Mouse (Mus musculus) layer of hippocampus, adult 18-20 months (tissue): ENCODE data around the gene Frmd4b. TPM values are rescaled to one million over a fixed set of nuclear protein-coding genes. Genes with fewer than 3 reads are reported as not detected.

Experiments used
- DNase-seq, 2 experiments: peaks; one replicate each; pipeline ENCODE4 v3.0.0; 2022; ENCODE audit warnings: low spot score in 2 of 2
- total RNA-seq, 2 experiments: library from RNA; stranded (reverse); gene quantifications; 2 replicates each; pipeline ENCODE4 v1.2.3; 2021

The Frmd4b gene
- total RNA-seq, 2 experiments from 2014 or later = 24.1 to 25.2 TPM

DNA sequence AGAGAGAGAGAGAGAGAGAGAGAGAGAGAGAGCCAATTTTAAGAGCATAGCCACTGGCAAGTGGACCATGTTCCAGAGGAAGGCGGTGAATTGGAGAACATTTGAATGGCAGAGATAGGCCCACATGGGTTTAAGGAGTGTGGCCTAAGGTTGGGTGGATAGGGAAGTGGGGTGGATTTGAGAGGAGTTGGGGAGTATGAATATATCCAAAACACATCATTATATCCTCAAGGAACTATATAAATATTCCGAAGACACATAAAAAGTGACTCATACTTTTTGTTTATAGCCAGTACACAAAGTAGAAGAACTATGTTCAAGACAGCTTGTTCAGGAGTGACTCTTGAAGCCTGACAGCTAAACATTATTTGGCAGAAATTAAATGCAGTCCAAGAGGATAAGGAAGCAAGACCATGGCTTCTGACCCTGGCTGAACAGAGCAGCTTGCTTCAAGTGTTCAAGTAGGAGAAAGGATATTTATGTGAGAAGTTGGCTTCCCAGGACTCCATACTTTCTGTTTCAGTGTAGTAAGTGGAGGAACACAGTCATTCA lies 36.8 kb downstream of the Frmd4b start:
- no peak for DNase-seq

- no peak for DNase-seq
Observed at GRCm38 (mm10) chr6:97579704-97580103, 37.6 kb downstream of the Frmd4b start.

GRCm38 (mm10) chr6:97578210-97578609 lies 39.1 kb downstream of the Frmd4b start:
- no peak for DNase-seq

- no peak for DNase-seq
Observed at GRCm38 (mm10) chr6:97577349-97577748, 40.0 kb downstream of the Frmd4b start.

DNA sequence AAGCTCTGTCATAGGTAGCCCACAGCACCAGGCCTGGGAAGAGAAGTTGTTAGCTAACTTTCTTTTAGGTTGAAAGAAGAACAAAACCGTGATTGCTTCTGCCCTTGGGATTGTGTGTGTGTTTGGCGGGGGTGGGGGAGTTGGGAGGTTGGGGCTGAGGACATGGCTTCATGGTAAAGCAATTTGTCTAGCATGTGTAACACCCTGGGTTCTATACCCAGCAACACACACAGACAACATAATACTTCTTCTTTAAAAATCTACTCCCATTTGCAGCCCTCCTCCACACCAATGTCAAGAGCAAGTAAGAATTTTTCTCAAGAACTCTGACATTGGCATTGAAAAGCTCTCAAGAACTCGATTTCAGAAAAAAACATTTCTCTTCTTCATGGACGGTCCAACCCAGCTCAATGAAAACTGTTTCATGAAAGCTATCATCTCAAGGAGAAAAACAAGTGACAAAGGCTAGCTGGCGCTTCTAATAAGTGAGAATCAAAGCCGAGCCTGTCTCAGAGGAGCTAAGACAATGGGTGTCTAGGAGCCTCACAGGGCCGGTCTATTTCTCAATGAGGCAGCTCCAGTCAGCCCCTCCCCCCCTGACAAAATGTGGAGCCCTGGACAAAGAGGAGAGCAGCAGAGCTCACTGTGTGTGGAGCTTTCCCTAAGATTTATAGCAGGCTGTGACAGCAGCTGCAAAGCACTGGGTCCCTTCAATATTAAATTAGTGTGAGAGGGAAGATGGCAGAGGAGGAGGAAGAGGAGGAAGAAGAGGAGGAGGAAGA lies 40.6 kb downstream of the Frmd4b start:
- DNase-seq = no peak

DNA sequence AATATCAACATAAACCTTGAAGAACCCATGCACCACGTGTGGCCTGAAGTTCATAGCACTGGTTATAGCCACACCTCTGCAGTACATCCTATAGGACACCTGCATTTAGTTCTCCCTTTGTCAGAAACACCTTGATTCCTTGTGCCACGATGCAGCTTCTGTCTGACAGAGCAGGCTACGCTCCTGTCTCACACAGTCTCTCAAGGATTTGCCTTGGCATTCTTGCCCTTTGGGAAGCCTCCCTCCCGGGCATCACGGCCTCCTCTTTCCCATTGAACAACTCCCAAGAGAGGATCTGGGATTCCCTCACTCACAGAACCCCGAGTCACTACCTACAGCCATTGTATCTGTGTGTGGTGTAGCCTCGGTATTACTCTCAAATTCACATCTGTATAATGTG lies 41.2 kb downstream of the Frmd4b start:
- DNase-seq = no peak

DNA sequence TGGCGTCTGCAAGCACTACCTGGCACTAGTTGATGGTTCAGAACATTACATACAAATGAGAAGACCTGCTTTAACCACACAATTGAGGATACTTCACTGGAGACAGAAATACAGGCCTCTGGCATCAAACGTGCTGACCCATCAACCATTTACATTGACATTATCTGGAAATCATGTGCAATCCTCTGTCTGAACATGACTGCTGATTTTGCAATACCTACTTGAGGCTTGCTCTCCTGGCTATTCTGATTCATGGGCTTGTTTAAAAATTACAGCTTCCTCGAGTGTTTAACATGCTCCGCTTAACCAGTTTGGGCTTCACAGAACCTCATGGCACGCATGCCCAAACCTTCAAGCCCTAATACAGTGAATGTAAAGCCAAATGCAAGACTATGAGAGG lies 42.4 kb downstream of the Frmd4b start:
- DNase-seq = no peak

GRCm38 (mm10) chr6:97572226-97572625 lies 45.1 kb downstream of the Frmd4b start:
- DNase-seq = no peak

- DNase-seq = peak; percentile 10 to 32
Observed at GRCm38 (mm10) chr6:97568538-97568937, 48.8 kb downstream of the Frmd4b start.

DNA sequence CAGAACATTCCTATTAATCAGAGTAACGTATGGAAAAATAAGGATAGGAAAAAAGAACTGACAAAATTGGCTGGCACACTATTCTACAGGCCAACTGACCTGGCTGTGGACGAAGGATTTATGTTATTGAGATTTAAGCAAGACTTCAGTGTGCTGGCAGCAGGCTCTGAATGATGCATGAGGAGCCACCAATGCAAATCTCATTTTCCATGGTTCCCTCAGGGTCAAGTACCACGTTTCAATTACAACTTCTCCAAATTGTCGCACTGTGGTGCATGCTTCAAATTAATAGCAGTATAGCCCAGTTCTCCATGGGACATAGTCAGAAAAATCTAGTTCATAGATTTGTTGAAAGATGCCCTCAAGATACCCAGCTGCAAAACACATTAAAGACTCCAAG lies 50.6 kb downstream of the Frmd4b start:
- DNase-seq = no peak

DNA sequence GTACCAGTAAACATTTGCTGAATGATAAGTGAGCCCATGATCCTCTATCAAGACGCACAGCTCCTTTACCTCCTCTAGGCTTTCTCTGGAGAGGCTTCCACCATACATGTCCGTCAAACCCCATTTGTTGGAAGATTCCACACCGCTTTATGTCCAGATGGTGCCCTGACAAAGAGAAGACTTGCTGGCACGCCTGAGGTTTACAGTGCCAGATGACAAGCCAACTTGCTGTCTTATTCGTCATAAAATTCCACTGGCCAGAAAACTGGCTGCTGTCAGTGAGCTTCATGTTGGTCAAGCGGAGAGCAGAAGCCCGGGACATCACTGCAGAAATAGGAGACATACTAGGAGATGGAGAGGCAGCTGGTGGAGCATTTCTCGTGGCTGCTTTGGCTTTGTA lies 60.2 kb downstream of the Frmd4b start:
- no peak for DNase-seq

DNA sequence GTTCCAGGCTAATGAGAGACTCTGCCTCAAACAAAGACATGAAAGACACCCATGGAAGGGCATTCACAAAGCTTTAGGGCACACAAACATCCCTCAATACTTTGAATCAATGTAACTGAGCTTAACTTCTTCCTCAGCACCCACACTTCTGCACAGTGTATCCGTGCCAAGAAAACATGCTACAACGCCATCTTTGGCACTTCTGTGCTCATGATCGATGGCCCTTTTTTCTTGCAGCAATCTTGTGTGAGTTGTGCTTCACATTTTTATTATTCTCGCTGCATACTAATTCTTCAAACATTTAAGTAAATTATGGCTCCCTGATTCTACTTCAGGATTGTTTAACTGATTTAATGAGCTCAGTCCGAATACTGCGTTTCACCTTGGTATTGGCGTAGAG lies 61.7 kb downstream of the Frmd4b start:
- no peak for DNase-seq

DNA sequence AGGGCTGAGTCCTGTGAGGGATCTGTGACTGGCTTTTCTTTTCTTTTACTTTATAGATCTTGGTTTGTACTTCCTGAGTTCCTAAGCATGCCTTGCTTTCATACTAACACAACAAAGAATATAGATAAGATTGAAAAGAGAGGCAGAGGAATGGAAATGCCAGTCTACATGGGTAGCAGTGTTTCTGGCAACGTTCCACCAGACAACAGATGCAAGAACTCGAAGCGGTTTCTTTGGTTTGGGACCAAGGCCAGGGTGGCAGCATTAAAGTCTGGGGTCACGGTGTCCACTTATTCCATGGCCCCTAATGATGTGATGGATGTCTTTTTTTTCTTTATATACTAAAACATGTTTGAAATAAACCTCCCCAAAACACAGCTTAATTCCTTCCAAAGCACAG lies 63.9 kb downstream of the Frmd4b start:
- no peak for DNase-seq

DNA sequence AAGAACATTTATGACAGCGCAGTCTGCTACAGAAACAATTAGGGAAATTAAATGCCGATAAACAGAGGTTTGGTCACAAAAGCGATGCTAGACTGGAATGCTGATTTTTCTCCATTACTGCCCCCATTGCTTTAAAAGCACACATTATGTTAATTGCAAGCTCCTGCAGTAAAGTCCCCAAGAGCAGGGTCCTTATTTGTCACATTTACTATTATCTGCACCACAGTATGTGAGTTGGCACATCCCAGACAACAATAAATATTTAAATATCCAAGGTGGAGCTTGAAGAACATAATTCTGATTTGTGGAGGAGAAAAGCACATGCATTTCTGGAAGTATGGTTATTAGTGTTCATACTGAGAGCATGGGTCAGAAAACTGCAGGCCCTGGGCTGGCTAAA lies 64.8 kb downstream of the Frmd4b start:
- no peak for DNase-seq

GRCm38 (mm10) chr6:97551884-97552283 lies 65.5 kb downstream of the Frmd4b start:
- no peak for DNase-seq

- no peak for DNase-seq
Observed at GRCm38 (mm10) chr6:97551161-97551560, 66.2 kb downstream of the Frmd4b start.

DNA sequence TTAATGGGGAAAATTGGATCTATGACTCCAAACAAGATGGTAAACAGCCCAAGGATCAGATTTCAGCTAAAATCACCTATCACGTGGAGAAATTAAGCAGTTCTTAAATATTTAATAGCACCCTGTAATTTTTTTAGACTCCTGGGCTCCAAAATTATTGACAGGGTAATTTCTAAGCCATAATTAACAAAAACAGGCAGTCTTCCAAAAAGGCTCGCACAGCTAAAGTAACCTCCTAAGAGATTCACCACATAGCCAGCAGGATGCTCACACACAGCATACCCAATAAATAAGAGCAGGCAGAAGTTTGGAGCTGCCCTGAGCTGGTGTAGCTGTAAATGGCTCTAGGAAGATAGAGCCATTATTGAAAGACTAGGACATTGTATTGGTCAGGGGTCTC lies 76.9 kb downstream of the Frmd4b start:
- no peak for DNase-seq

DNA sequence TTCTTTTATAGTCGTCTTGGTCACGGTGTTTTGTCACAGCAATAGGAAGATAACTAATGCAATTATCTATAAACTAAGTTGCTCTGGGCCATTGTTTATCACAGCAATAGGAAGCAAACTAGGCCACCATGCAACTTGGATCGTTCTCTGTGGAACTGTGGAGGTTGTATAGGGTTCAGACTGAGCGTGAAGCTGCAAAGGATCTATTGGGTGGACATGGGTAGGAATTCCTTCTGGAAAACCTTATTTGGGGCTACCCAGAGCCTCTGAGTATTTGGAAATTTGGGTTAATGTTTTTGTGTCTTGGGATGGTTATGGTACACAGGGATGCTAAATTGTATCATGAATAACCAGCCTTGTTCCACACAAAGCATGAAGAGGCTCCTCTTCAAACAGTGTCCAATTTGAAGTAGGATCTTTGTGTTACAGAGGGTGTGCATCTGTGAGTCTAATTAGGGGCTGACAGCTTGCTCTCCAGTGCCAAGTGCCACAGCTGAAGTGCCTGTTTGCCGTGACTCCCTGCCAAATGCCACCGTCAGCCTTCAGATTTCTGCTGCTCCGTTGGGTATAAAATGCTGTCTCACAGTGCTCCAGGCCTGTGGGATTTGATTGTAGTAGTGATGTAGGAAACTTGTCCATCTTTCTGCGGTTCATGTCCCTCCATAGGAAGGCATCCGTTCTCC lies 81.4 kb downstream of the Frmd4b start:
- peak; percentile 82 to 90 for DNase-seq

DNA sequence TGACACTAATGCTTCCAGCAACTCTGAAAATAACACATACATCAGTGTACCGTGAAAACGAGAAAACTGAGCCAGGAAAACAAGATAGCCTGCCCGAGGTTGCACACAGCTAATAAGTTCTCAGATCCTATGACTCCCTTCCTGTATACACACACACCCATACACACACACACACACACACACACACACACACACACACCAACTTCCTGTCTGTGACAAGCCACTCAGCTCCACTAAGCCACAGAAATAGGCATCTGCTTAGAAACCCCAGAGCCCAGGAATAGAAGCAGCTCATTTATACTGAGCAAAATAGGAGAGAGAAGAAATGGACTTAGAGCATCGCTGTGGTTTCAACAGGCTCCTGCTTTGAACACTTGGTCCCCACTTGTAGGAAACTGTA lies 86.3 kb downstream of the Frmd4b start:
- DNase-seq = peak in 1 of 2 experiments; percentile 36

DNA sequence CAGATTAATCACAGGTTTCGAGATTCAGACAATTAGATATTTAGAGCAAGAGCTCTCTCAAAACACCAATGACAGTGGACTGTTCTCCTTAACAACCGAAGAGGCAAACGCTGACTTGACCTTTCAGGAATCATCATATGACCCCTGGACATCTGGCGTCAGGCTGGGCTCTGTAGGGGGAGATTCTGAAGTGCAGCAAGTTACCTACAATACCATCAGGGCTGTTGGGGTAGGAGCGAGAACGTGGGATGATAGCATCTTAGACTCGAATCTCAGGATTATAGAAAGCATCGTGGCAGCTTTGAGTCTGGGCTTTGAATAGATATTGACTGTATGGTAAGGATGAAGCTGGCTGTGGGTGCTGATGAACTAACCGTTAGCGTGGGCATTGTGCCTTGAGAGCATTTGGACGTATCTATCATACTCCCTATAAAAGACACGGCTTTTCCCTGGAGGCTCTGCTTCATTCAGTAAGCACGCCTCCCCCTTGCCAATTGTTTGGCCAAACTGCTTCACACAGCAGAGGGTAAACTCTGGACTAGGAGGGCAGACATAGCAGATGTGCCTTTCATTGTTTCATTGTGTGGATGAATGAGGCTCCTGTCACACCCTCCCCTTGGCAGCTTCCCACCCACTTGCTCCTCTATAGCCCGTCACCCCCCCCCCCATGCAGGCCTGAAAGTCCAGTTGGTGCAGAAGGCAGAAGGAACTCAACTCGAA lies 88.2 kb downstream of the Frmd4b start:
- peak in 1 of 2 experiments; percentile 33 for DNase-seq

- no peak for DNase-seq
Observed at GRCm38 (mm10) chr6:97526092-97526491, 91.2 kb downstream of the Frmd4b start.

DNA sequence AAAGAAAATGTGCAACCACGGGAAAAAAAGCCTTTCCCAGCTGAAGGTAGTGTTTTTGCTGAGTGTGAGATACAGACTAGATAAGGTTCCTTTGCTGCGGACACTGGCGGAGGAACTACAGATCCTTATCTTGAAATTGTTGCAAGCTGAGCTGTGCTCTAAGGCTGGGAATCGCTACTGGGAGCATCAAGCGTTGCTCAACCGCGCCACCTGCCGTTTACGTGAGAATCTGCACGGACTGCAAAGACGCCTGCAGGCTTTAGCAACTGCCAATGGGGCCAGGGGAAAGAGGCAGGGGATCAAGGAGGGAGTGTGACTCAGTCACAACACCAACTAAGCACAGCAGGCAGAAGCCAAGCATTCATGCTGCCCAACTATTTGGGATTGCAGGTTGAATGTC lies 94.2 kb downstream of the Frmd4b start:
- peak; percentile 56 to 84 for DNase-seq
